Mouse (Mus musculus) heart, postnatal 0 days (tissue): ENCODE measurements around the gene Tubb2b.

Experiments used
- CTCF ChIP-seq: IDR thresholded peaks from 2 replicates; pipeline ENCODE4 v1.5.1; 2016; ENCODE audit warnings: antibody characterized with exemption, control low read depth, low read depth
- EP300 ChIP-seq: IDR thresholded peaks from 2 replicates; pipeline ENCODE4 v1.6.1; 2016; ENCODE audit warnings: antibody characterized with exemption, low read depth

- no peak for TF ChIP-seq CTCF
- no peak for TF ChIP-seq EP300
Observed at GRCm38 (mm10) chr13:34084026-34084750, 46.1 kb downstream of the Tubb2b start.
